Mouse (Mus musculus): ENCODE measurements at regions not wholly inside any gene's neighbourhood (a gene's known extent, or its start where the extent isn't known, plus 50 kb on each side); places are given as distances from the start of the nearest gene placed in this dataset.

- TF ChIP-seq USF2 (IDR thresholded peaks at IDR 0.05; ENCODE audit: borderline replicate concordance in 1 of 2, insufficient read depth in 1 of 2, low read depth in 1 of 2, low read length in 2 of 2) (no peak), TAL1 (IDR thresholded peaks at IDR 0.05; ENCODE audit: low read length) (no peak)
Observed at GRCm38 (mm10) chr15:62533233-62533632, 1311.7 kb downstream of the Gsdmc2 start.
